Mouse (Mus musculus) olfactory bulb, adult 2 months (tissue): ENCODE results near the gene Kif1a.

Experiments used
- CTCF ChIP-seq: fragments of 200-500 bp; IDR thresholded peaks from 2 replicates; pipeline ENCODE4 v1.5.1; 2012; ENCODE audit warnings: low read depth, mild to moderate bottlenecking, low read length, moderate library complexity; ENCODE audit not compliant: insufficient read depth
- POLR2A ChIP-seq: fragments of 200-500 bp; IDR thresholded peaks from 2 replicates; pipeline ENCODE4 v1.6.1; 2012; ENCODE audit warnings: mild to moderate bottlenecking, low read depth, low read length, moderate library complexity; ENCODE audit not compliant: insufficient read depth

GRCm38 (mm10) chr1:93013367-93013766, 88.4 kb downstream of the Kif1a start:
- no peak for TF ChIP-seq CTCF
- no peak for TF ChIP-seq POLR2A
